Mouse (Mus musculus): Measurements from ENCODE around the gene Ccdc60.

DNA sequence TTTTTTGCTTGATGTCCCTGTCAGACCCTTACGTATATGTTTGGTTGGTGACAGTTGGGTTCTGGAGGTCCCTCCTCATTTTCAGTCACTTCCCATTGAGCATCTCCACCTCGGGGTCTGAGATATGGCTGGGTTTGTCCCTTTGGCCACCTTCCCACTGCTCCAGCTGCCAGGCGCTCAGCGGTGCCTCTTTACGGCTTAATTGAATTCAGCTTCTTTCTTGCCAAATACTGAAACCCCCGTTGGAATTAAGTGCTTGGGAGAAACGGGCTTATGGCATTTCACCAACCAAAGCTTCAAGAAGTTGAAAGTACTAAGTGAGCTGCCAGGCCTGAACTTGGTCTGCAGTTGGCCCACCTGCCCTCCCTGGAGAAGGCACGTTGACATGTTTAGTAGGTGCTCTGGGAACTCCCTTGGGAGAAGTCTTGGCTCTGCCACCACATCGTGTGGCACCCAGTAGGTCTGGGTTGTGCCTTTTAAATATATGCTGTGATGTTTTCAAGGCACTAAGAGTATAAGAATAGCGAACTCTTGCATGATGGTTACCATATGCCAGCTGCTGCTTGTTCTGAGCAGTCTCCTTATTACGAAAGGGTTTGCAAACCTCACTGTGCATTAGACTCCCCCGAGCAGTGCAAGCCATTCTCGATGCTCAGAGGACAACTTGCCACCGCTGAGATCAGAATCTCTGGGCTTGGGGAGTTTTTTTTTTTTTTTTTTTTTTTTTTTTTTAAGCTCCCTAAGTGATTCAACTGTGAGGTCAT is 173.5 kb downstream of the Ccdc60 start:
- TF ChIP-seq CTCF (IDR thresholded peaks at IDR 0.05; ENCODE audit: low read depth, low read length) (no peak), POLR2A (IDR thresholded peaks at IDR 0.05; ENCODE audit: borderline replicate concordance, low read depth, low read length) (no peak)
